Mouse (Mus musculus): Measurements from ENCODE around the gene Slc9a2. TPM values are rescaled to one million over a fixed set of nuclear protein-coding genes. Genes with fewer than 3 reads are reported as not detected.

Slc9a2 gene
- polyA plus RNA-seq, 1 experiment from 2014 or later = 0.11 TPM

DNA sequence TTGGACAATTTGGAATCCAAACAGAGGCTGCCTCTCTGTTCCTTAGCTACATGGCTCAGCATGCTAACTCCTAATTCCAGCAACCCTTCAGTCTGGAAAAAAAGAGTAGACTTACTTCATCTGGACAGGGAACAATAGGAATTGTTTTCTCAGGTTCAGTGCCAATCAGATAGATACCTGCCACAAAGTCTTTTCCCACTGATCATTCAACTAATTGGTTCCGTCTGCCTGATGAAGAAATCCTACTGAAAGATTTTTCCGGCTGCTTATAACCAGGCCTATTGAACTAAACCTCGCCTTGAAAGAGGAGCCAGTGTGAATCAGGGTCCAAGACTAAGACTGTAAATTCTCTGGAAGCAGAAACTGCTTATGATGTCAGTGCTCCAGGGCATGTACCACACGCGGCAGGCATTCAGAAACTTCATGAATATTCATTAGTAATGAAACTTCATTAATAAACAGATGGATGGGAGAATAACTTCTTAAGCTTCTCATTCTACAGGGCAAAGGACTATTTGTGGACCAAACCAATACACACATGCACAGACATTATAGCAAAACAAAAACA is 109.4 kb downstream of the Slc9a2 start:
- H3K4me2 ChIP-seq (replicated peaks; ENCODE audit: low read depth, low read length) = peak overlapping the region; percentile 59
- no peak overlapping the region for H3K9ac ChIP-seq (replicated peaks; ENCODE audit: low read depth)
- no peaks in the 10 kb centered on the region for H3K27me3 ChIP-seq (replicated peaks; ENCODE audit: insufficient read depth, low read length)
- ATAC-seq (no peak), DNase-seq (ENCODE audit: low spot score) (no peak)
- TF ChIP-seq CTCF (IDR thresholded peaks at IDR 0.05) = no peak
- H3K9me3 ChIP-seq (ENCODE audit: low read length) = no peaks in the 10 kb centered on the region
- 45% methylated on average over 5 of the region's 5 CpGs for whole genome bisulfite sequencing
- no peaks in the 10 kb centered on the region for H3K36me3 ChIP-seq (ENCODE audit: insufficient read depth, low read length)
- H3K27ac ChIP-seq (ENCODE audit: low read length) = no peak overlapping the region
- peak overlapping the region; percentile 56 for H3K4me3 ChIP-seq (ENCODE audit: low read depth, low read length)
- H3K4me1 ChIP-seq (ENCODE audit: insufficient read depth, low read depth, low read length) = peaks cover 3% of the 10 kb centered on the region; the same call in 1 of the 2 replicates

DNA sequence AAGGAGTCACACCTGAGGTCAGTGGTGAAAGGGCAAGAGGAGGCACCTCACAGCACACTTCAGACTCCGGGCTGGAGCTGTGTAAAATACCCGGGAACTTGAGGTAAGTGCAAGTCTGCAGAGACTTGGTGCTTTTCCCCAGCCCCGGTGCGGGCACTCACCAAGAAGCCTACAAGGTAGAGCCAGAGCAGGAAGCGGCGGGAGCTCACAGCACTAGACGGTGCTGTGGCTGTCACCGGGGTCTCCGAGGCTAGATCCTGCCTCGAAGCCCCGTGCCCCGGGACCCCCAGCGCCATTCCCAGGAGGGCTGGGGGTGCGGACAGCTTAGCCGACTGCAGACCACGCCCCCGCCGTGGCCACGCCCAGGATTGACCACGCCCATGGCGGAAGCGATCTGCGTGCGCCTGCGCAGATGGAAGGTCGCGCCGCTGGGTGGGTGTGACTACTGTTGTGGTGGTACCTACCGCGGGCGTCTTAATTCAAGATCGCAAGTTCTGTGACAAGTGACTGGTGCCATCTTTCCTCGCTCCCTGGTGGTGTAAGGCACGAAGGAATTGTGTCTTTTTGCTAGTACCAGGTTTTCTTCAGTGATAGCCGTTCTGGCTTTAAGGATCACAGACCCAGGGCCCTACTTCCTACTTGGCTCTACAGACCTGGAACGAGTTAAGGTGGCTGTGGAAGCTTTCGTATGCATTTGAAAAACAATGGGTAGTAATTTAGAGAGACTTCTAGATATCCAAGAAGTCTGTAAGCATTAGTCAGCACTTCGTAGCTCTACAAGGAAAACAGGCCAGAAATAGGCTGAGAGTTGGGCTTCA is 110.2 kb downstream of the Slc9a2 start, which contains the start of gene Mfsd9:
TSS of gene Mfsd9 (minus strand) at position 364 of the 818 bp plus-strand sequence.
- H3K9ac ChIP-seq (replicated peaks; ENCODE audit: low read depth) = peak within 1 kb of the TSS; percentile 9
- H3K9me3 ChIP-seq (ENCODE audit: low read length) = no peaks in the 10 kb centered on the region
- no peak within 1 kb of the TSS for H3K27ac ChIP-seq (ENCODE audit: low read length)
- H3K27me3 ChIP-seq (replicated peaks; ENCODE audit: insufficient read depth, low read length) = no peaks in the 10 kb centered on the region
- TF ChIP-seq CTCF (IDR thresholded peaks at IDR 0.05) (no peak), EP300 (IDR thresholded peaks at IDR 0.05) (no peak)
- ATAC-seq = peak; percentile 97
- no peaks in the 10 kb centered on the region for H3K36me3 ChIP-seq (ENCODE audit: insufficient read depth, low read length)
- peaks cover 3% of the 10 kb centered on the region; the same call in 1 of the 2 replicates for H3K4me1 ChIP-seq (ENCODE audit: insufficient read depth, low read depth, low read length)
- H3K4me2 ChIP-seq (replicated peaks; ENCODE audit: low read depth, low read length) = peak within 1 kb of the TSS; percentile 59
- peak; percentile 86 for DNase-seq (ENCODE audit: low spot score)
- WGBS = 3% methylated on average over 38 of the region's 38 CpGs
- peak within 1 kb of the TSS; percentile 56 for H3K4me3 ChIP-seq (ENCODE audit: low read depth, low read length)

DNA sequence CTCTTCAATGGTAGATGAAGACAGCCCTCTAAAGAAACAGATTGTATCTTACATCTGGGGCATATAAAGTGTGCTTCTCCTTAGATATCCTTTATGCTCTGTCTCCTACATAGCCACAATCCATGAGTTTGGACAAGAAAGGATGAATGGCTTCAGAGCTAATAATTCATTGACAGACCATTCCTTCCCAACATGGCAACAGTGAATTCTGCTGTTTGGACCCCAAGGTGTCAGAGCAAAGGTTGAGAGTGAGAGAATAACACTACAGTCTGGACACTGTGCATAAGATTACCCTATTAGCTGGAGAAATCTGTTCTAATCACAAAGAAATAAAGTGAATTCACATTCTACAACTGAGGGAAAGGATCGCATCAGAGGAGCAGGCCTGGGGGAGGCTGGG is 115.1 kb downstream of the Slc9a2 start:
- no peaks in the 10 kb centered on the region for H3K27me3 ChIP-seq (replicated peaks; ENCODE audit: insufficient read depth, low read length)
- DNase-seq (ENCODE audit: low spot score) = no peak
- H3K4me2 ChIP-seq (replicated peaks; ENCODE audit: low read depth, low read length) = no peak overlapping the region
- no peak overlapping the region for H3K27ac ChIP-seq (ENCODE audit: low read length)
- ATAC-seq = no peak
- TF ChIP-seq EP300 (IDR thresholded peaks at IDR 0.05) (no peak), CTCF (IDR thresholded peaks at IDR 0.05) (no peak)
- H3K9me3 ChIP-seq (ENCODE audit: low read length) = no peaks in the 10 kb centered on the region
- 97% methylated on average over 1 of the region's 1 CpGs for WGBS
- no peak overlapping the region for H3K4me3 ChIP-seq (ENCODE audit: low read depth, low read length)
- H3K36me3 ChIP-seq (ENCODE audit: insufficient read depth, low read length) = no peaks in the 10 kb centered on the region
- H3K9ac ChIP-seq (replicated peaks; ENCODE audit: low read depth) = no peak overlapping the region
- peaks cover 3% of the 10 kb centered on the region; the same call in 1 of the 2 replicates for H3K4me1 ChIP-seq (ENCODE audit: insufficient read depth, low read depth, low read length)

DNA sequence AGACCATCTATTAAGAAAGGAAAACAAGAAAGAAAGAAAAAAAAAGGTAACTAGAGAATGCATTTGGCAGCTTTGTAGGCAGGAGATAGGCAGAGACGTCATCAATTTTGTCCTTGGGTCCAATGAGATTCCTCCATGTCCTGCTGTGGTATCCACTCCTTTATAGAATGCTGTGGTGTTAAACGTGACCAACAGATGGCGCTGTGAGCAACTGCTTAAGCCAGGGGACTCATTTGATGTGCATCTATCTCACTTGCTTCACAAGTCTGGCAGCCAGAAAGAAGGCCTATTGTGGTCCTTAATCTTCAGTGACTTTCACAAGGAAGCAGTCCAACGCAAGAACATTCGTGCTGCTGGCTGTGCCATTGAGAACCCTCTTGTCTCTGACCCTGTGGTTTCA is 117.0 kb downstream of the Slc9a2 start:
- Histone ChIP-seq H3K27me3 (replicated peaks; ENCODE audit: insufficient read depth, low read length) (no peaks in the 10 kb centered on the region), H3K27ac (ENCODE audit: low read length) (no peak overlapping the region), H3K4me1 (ENCODE audit: insufficient read depth, low read depth, low read length) (no peaks in the 10 kb centered on the region), H3K4me3 (ENCODE audit: low read depth, low read length) (no peak overlapping the region), H3K9ac (replicated peaks; ENCODE audit: low read depth) (no peak overlapping the region), H3K4me2 (replicated peaks; ENCODE audit: low read depth, low read length) (no peak overlapping the region), H3K9me3 (ENCODE audit: low read length) (no peaks in the 10 kb centered on the region), H3K36me3 (ENCODE audit: insufficient read depth, low read length) (no peaks in the 10 kb centered on the region)
- TF ChIP-seq CTCF (IDR thresholded peaks at IDR 0.05) (peak; percentile 83), EP300 (IDR thresholded peaks at IDR 0.05) (no peak)
- 9% methylated on average over 5 of the region's 5 CpGs for WGBS
- DNase-seq (ENCODE audit: low spot score) (peak; percentile 70), ATAC-seq (peak; percentile 53)

DNA sequence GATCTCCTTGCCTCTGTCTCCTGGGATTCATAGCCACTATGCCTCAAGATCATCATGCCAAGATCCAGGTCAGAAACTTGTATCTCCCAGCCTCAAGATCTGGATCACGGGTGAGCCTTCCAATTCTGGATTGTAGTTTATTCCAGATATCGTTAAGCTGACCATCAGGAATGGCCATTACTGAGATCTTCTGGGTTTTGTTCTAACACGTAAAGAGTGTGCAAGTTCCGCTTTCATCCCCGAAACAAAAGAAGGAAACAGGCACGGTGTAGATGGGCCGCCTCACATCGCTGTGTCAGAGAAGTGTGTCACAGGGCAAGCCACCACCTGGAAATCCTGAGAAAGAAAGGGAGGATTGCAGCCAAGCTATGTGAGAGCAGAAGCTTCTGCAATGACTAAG is 118.7 kb downstream of the Slc9a2 start:
- Histone ChIP-seq H3K4me1 (ENCODE audit: insufficient read depth, low read depth, low read length) (no peaks in the 10 kb centered on the region), H3K9me3 (ENCODE audit: low read length) (no peaks in the 10 kb centered on the region), H3K9ac (replicated peaks; ENCODE audit: low read depth) (no peak overlapping the region), H3K4me2 (replicated peaks; ENCODE audit: low read depth, low read length) (no peak overlapping the region), H3K4me3 (ENCODE audit: low read depth, low read length) (no peak overlapping the region), H3K36me3 (ENCODE audit: insufficient read depth, low read length) (no peaks in the 10 kb centered on the region), H3K27ac (ENCODE audit: low read length) (no peak overlapping the region), H3K27me3 (replicated peaks; ENCODE audit: insufficient read depth, low read length) (no peaks in the 10 kb centered on the region)
- WGBS = 85% methylated on average over 8 of the region's 8 CpGs
- TF ChIP-seq CTCF (IDR thresholded peaks at IDR 0.05) = no peak
- no peak for TF ChIP-seq EP300 (IDR thresholded peaks at IDR 0.05)
- no peak for DNase-seq (ENCODE audit: low spot score)
- no peak for ATAC-seq

DNA sequence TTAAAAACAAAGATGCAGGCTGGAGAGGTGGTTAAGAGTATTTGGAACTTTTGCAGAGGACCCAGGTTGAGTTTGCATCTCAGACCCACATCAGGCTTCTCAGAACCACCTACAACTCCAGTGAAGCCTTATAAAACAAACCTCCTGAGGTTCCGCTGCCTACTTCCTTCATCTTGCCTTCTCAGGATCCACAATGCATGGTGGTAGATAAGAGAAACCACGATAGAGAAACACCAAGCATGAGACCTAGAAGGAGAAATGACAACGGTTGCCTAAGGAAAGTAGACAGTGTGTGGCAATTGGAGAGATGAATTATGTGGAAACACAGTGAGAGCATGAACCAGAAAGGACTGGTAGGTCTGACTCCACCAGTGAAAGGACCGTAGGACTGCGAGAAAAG is 120.5 kb downstream of the Slc9a2 start:
- TF ChIP-seq EP300 (IDR thresholded peaks at IDR 0.05) (no peak), CTCF (IDR thresholded peaks at IDR 0.05) (no peak)
- ATAC-seq = no peak

More for the DNA sequence above, 120.5 kb downstream of the Slc9a2 start:
- no peak for DNase-seq (ENCODE audit: low spot score)
- no peaks in the 10 kb centered on the region for H3K9me3 ChIP-seq (ENCODE audit: low read length)
- no peaks in the 10 kb centered on the region for H3K4me1 ChIP-seq (ENCODE audit: insufficient read depth, low read depth, low read length)
- 74% methylated on average over 5 of the region's 5 CpGs for WGBS
- H3K9ac ChIP-seq (replicated peaks; ENCODE audit: low read depth) = no peak overlapping the region
- no peak overlapping the region for H3K4me3 ChIP-seq (ENCODE audit: low read depth, low read length)
- H3K27ac ChIP-seq (ENCODE audit: low read length) = no peak overlapping the region
- no peaks in the 10 kb centered on the region for H3K27me3 ChIP-seq (replicated peaks; ENCODE audit: insufficient read depth, low read length)
- no peaks in the 10 kb centered on the region for H3K36me3 ChIP-seq (ENCODE audit: insufficient read depth, low read length)
- H3K4me2 ChIP-seq (replicated peaks; ENCODE audit: low read depth, low read length) = no peak overlapping the region
